Mouse (Mus musculus) midbrain, embryonic 16.5 days (tissue): Measurements from ENCODE around the gene Fzd9. TPM values are rescaled to one million over a fixed set of nuclear protein-coding genes. Genes with fewer than 3 reads are reported as not detected.

Experiments
- ATAC-seq: fragments of 200-750 bp; cut with Nextera tagmentation; 2 replicates; pipeline ENCODE4 v1.8.0; 2017; ENCODE audit warnings: moderate TSS enrichment
- H3K27ac ChIP-seq: fragments of 300-500 bp; sonication (generic); 2 replicates; pipeline ENCODE4 v1.5.1; 2014; ENCODE audit warnings: mild to moderate bottlenecking, low read length, mixed read lengths
- H3K27me3 ChIP-seq: fragments of 300-500 bp; sonication (generic); 2 replicates; pipeline ENCODE4 v1.6.1; 2014; ENCODE audit warnings: low read depth, low read length, mixed read lengths; ENCODE audit not compliant: control insufficient read depth, insufficient read depth
- H3K36me3 ChIP-seq: fragments of 300-500 bp; sonication (generic); 2 replicates; pipeline ENCODE4 v1.6.1; 2014; ENCODE audit warnings: mild to moderate bottlenecking, low read length, moderate library complexity, mixed read lengths; ENCODE audit not compliant: control insufficient read depth, insufficient read depth
- H3K4me1 ChIP-seq: fragments of 300-500 bp; sonication (generic); 2 replicates; pipeline ENCODE4 v1.6.1; 2014; ENCODE audit warnings: mild to moderate bottlenecking, low read length, mixed read lengths; ENCODE audit not compliant: control insufficient read depth, insufficient read depth
- H3K4me2 ChIP-seq: fragments of 300-500 bp; sonication (generic); 2 replicates; pipeline ENCODE4 v1.6.1; 2014; ENCODE audit warnings: mild to moderate bottlenecking, low read length, mixed read lengths
- H3K4me3 ChIP-seq: fragments of 300-500 bp; sonication (generic); 2 replicates; pipeline ENCODE4 v1.5.1; 2014; ENCODE audit warnings: low read depth, mild to moderate bottlenecking, low read length, moderate library complexity, mixed read lengths
- H3K9ac ChIP-seq: fragments of 300-500 bp; sonication (generic); 2 replicates; pipeline ENCODE4 v1.6.1; 2014; ENCODE audit warnings: low read depth, low read length, mixed read lengths
- H3K9me3 ChIP-seq: fragments of 300-500 bp; sonication (generic); replicated peaks from 2 replicates; pipeline ENCODE4 v1.6.1; 2014; ENCODE audit warnings: mild to moderate bottlenecking, low read length, mixed read lengths; ENCODE audit not compliant: control insufficient read depth, poor library complexity, severe bottlenecking
- WGBS: fragments of 180-500 bp; shearing (Covaris S2); extraction: QIAGEN DNeasy Blood & Tissue Kit; methylation state at CpG from one replicate; pipeline ENCODE4 v1.1.7; 2014; 5-methylcytosine and 5-hydroxymethylcytosine counted together
- polyA plus RNA-seq: library from polyadenylated mRNA; unstranded; fragments of >200 nt; fragmentation: Nextera tagmentation; extraction: Ambion mirVana; gene quantifications from 2 replicates; pipeline ENCODE4 v1.2.1, GENCODE M21; 2015

Fzd9 gene
- polyA plus RNA-seq, result 13.5 and 13.7 TPM in 2 replicates

DNA sequence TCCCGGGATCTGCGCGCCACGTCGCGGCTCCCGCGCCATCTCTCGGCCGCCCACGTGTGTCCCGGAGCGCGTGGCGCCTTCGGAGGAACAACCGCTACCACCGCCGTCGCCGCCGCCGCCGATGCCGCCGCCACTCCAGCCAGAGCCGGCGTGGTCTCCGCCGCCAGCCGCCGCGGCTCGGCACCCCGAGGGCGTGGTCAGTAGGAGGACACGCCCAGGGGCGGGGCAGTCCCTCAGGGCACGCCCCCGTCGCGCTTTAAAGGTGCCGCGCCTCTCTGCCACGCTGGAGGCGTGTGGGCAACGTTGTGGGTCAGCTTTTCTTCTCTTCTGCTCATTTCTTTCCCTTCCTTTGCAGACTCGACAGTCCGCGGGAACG, at the start of gene Fzd9:
Gene Fzd9 (minus strand): TSS at position 152 of the 376 bp plus-strand sequence.
- Histone ChIP-seq H3K27ac (peak within 1 kb of the TSS; percentile 18; the same call in 1 of the 2 replicates), H3K4me3 (peak within 1 kb of the TSS; percentile 62), H3K36me3 (peaks cover 2% of the 10 kb centered on the region; the same call in 1 of the 2 replicates), H3K4me2 (peak within 1 kb of the TSS; percentile 85), H3K27me3 (peaks cover 8% of the 10 kb centered on the region), H3K9ac (peak within 1 kb of the TSS; percentile 69), H3K9me3 (no peaks in the 10 kb centered on the region), H3K4me1 (peaks cover 11% of the 10 kb centered on the region; the same call in 1 of the 2 replicates)
- peak; percentile 76 for ATAC-seq
- 0% methylated on average over 41 of the region's 51 CpGs for WGBS

DNA sequence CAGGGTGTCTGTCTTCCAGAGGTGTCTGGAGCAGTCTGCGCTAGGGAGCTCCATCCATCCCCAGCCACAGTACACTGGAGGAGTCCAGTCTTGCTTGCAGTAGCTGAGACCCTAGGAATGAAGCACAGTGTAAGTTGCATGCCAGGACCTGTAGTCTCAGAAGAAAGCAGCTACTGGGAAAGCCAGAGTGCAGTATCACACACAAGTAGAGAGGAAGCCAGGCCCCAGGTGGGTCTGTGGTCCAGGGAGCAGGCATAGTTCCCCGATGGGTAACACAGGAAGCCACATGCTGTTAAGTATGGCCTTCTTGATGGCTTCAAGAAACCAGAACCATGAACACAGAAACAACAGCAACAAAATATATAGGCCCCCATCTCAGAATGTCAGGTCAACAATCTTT, 41.0 kb upstream of the Fzd9 start:
- Histone ChIP-seq H3K4me1 (no peaks in the 10 kb centered on the region), H3K27ac (no peak overlapping the region), H3K4me2 (no peak overlapping the region), H3K9ac (no peak overlapping the region), H3K36me3 (no peaks in the 10 kb centered on the region), H3K27me3 (no peaks in the 10 kb centered on the region), H3K9me3 (no peaks in the 10 kb centered on the region), H3K4me3 (no peak overlapping the region)
- ATAC-seq, result no peak
- whole genome bisulfite sequencing, result 93% methylated on average over 2 of the region's 2 CpGs

DNA sequence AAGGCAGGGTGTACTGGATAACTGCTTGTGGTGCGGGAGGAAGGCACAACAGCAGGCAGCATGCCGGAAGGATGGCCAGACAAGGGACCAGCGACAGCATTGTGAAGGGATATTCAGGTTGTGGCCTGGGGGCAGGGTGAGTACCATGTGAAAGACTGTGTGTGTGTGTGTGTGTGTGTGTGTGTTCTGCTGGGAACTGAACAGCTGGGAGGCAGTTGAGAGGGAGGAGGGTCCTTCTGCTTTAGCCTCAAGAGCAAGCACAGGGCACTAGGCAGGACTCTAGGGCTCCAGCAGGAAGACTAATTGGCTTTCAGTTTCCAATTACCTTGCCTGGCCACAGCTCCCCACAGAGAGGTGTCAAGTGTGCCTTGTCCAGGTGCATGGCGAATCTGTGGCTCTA, 40.2 kb upstream of the Fzd9 start:
- Histone ChIP-seq H3K27me3 (no peaks in the 10 kb centered on the region), H3K9me3 (no peaks in the 10 kb centered on the region), H3K4me3 (no peak overlapping the region), H3K36me3 (no peaks in the 10 kb centered on the region), H3K4me1 (no peaks in the 10 kb centered on the region), H3K4me2 (no peak overlapping the region), H3K9ac (no peak overlapping the region), H3K27ac (no peak overlapping the region)
- ATAC-seq, result no peak
- 52% methylated on average over 4 of the region's 4 CpGs for WGBS

DNA sequence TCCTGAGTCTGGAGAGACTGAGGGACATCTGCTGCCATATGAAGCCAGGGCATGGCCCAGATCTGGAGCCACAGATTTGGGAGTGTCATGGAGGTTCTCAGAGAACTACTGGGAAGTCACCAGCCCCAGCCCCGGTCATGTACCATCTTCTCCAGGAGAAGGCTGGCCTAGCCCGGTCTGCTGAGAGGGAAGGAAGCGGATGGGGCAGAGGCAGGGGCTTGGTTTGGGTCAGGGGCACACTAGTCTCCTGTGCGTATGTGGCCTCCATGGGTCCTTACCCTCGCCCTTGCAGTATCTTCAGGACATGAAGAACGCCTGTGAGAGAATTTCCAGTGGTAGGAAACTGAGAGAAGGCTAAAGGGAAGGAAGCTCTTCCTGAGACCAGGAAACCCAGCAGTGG, 39.7 kb upstream of the Fzd9 start:
- 78% methylated on average over 6 of the region's 6 CpGs for WGBS
- H3K4me3 ChIP-seq, result no peak overlapping the region
- no peaks in the 10 kb centered on the region for H3K27me3 ChIP-seq
- no peaks in the 10 kb centered on the region for H3K4me1 ChIP-seq
- H3K4me2 ChIP-seq, result no peak overlapping the region
- H3K9me3 ChIP-seq, result no peaks in the 10 kb centered on the region
- no peak overlapping the region for H3K9ac ChIP-seq
- ATAC-seq, result no peak
- H3K27ac ChIP-seq, result no peak overlapping the region
- H3K36me3 ChIP-seq, result no peaks in the 10 kb centered on the region

DNA sequence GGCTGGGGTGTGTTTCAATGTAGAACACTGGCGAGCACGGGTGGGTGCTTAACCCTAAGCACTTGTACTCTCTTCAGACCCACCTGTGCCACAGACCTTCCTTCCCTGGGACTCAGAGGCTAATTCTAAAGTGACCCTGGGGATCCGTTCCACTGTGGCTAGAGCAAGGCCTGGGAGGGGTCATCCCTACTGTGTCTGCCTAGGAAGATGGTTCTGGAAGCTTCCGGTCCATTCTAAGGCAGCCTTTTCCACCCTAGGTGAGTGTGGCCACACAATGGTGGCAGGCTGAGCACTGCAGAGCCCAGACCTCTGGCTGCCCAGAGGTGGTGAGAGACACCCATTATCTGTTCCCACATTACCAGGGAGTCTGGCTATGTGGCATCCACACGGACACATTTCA, 35.9 kb upstream of the Fzd9 start:
- no peaks in the 10 kb centered on the region for H3K9me3 ChIP-seq
- no peak overlapping the region for H3K27ac ChIP-seq
- no peak for ATAC-seq
- H3K4me3 ChIP-seq, result no peak overlapping the region
- H3K27me3 ChIP-seq, result no peaks in the 10 kb centered on the region
- no peaks in the 10 kb centered on the region for H3K36me3 ChIP-seq
- WGBS, result 84% methylated on average over 5 of the region's 5 CpGs
- no peak overlapping the region for H3K9ac ChIP-seq
- no peak overlapping the region for H3K4me2 ChIP-seq
- H3K4me1 ChIP-seq, result no peaks in the 10 kb centered on the region

DNA sequence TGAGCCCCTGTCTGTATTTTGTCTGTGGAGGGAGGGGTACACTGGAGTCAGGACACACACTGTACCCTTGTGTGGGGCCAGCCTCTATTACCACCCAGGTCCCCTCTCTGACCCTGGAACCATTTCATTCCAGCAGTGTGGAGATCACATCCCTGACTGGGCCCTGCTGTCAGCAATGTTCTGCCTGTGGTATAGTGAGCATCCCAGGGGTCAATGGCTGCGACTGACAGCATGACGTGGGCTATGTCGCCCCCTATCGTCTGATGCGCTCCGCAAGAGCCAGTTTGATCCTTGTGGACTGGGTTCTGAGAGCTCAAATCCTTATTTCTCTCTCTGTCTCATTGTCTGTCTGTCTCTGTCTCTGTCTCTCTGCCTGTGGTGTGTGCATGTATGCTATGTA, 35.2 kb upstream of the Fzd9 start:
- WGBS, result 0% methylated on average over 6 of the region's 6 CpGs

DNA sequence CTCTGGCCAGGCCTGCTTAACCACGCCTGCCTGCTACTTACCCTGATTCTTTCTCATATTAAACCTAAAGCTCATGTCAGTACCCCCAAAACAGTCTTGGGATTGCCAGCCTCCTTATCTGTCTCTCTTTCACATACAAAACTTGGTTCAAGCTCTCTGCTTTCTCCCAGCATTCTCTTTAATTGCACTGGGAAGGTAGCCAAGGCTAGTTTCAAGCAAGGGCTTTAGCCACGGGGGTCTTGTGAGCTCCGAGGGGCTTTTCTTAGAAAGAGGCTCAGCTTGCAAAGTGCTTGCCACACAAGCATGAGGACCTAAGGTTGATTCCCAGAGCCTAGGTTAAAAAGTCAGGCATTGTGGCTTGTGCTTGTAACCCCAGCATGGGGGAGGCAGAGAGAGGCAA, 34.2 kb upstream of the Fzd9 start:
- H3K9ac ChIP-seq, result no peak overlapping the region

More for the DNA sequence above, 35.2 kb upstream of the Fzd9 start:
- Histone ChIP-seq H3K9ac (no peak overlapping the region), H3K9me3 (no peaks in the 10 kb centered on the region), H3K4me3 (no peak overlapping the region), H3K36me3 (no peaks in the 10 kb centered on the region), H3K4me1 (no peaks in the 10 kb centered on the region), H3K4me2 (no peak overlapping the region), H3K27ac (no peak overlapping the region), H3K27me3 (no peaks in the 10 kb centered on the region)
- peak; percentile 48; the same call in 1 of the 2 replicates for ATAC-seq

DNA sequence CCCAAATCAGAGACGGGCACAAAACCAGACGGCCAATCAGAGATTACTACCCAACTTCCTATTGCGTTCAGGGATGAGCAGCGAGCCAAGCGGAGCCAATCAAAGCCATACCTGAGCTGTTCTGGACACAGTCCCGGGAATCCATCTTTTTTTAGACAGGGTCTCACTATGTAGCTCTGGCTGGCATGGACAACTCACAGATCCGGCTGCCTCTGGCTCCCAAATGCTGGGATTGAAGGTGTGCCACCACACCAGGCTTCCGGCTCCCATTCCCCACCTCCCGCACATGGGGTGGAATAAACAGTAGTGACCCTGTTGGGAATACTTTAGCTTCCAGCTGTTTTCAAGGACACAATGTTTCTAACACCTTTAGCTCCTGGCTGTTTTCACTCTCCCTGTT, 29.2 kb upstream of the Fzd9 start:
- no peak overlapping the region for H3K9ac ChIP-seq
- H3K9me3 ChIP-seq, result no peaks in the 10 kb centered on the region
- peaks cover 9% of the 10 kb centered on the region for H3K27me3 ChIP-seq
- H3K4me3 ChIP-seq, result no peak overlapping the region
- no peak overlapping the region for H3K27ac ChIP-seq
- 85% methylated on average over 9 of the region's 9 CpGs for WGBS
- ATAC-seq, result no peak
- no peak overlapping the region for H3K4me2 ChIP-seq
- H3K4me1 ChIP-seq, result no peaks in the 10 kb centered on the region
- H3K36me3 ChIP-seq, result no peaks in the 10 kb centered on the region

More for the DNA sequence above, 34.2 kb upstream of the Fzd9 start:
- no peak for ATAC-seq
- Histone ChIP-seq H3K27ac (no peak overlapping the region), H3K4me3 (no peak overlapping the region), H3K4me2 (no peak overlapping the region), H3K36me3 (no peaks in the 10 kb centered on the region), H3K4me1 (no peaks in the 10 kb centered on the region), H3K9me3 (no peaks in the 10 kb centered on the region), H3K27me3 (no peaks in the 10 kb centered on the region)
- 45% methylated on average over 3 of the region's 3 CpGs for WGBS

DNA sequence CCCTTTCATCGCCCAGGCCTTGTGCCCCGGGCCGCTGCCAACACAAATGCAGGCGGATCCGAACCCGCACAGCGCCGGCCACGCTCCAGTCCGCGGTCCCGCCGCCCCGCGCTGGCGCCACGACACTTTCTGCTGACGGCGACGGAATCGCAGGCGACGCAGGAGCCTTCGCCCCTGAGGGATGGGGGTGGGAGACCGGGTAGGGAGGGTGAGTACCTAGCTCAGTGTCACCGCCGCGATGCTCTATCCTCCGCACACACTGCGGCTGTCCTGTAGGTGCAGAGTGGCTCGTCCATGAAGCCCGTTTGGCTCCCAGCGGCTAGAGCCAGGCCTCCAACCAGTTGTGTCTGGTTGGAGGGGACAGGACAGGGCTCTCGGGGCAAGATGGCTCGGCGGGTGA, 25.6 kb upstream of the Fzd9 start:
- Histone ChIP-seq H3K4me2 (peak overlapping the region; percentile 39), H3K27me3 (peaks cover 9% of the 10 kb centered on the region), H3K27ac (no peak overlapping the region), H3K9ac (no peak overlapping the region), H3K9me3 (no peaks in the 10 kb centered on the region), H3K4me1 (no peaks in the 10 kb centered on the region), H3K4me3 (peak overlapping the region; percentile 11; the same call in 1 of the 2 replicates), H3K36me3 (no peaks in the 10 kb centered on the region)
- no peak for ATAC-seq
- WGBS, result 5% methylated on average over 36 of the region's 36 CpGs
